Mouse (Mus musculus): Measurements from ENCODE around the gene Plxna4. TPM values are rescaled to one million over a fixed set of nuclear protein-coding genes. Genes with fewer than 3 reads are reported as not detected.
"Not testable (repeated sequence)": the region's sequence is repeated elsewhere in the genome, so short reads cannot be mapped to it uniquely, and the experiment has no call there.

Plxna4 gene
- total RNA-seq, 2 experiments from 2014 or later: 14.5 to 16.0 TPM

- no peak for DNase-seq
- intact Hi-C loops (cut with DNase I): no loop called here
Observed at GRCm38 (mm10) chr6:32569919-32570318, 18.1 kb downstream of the Plxna4 start.

GRCm38 (mm10) chr6:32546915-32547314, 41.1 kb downstream of the Plxna4 start:
- intact Hi-C loops (cut with DNase I): no loop called here
- DNase-seq: no peak

- intact Hi-C loops (cut with DNase I): no loop called here
- DNase-seq: no peak
Observed at GRCm38 (mm10) chr6:32544021-32544420, 44.0 kb downstream of the Plxna4 start.

DNA sequence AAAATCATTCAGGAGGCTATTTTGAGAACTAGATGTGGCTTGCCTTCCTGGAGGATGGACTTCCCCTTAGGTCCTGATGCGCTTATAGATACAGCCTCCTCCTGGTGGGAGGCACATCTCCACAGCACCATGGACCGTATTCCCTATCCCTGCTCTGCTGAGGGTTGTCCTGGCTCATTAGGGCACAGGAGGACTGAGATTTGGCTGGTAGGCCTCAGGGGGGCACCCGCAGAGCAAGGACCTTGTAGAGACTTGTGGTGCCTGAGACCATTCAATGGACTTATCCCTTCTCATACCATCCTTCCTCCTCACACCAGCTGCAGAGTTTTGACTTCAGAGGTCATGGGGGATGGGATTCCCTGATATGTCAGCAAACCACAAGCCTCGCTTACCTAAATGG, 47.8 kb downstream of the Plxna4 start:
- no peak for DNase-seq
- intact Hi-C loops (cut with DNase I): no loop called here

- DNase-seq: no peak
- intact Hi-C loops (cut with DNase I): no loop called here
Observed at GRCm38 (mm10) chr6:32533962-32534740, 53.8 kb downstream of the Plxna4 start.

DNA sequence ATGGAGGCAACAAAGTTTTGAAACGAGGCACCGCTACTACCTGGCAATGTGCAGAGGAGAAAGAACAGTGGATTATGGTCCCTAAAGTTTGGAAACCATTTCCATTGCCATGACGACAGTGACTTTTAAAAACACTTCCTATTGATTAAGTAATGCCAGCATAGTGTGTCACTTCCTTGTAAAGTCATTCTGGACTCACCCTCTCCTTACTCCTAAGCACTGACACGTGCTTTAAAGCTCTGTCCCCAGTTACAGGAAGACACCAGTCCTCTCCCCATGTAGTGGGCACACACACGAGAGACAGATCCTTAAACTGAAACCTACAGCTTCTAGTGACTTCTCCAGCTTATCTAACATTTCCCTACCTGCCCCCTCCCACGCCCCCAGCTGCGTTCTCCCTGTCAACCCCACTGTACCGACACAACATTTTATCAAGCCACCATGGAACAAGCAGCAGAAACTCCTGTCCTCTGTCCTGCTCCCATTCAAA, 59.9 kb downstream of the Plxna4 start:
- DNase-seq: no peak
- intact Hi-C loops (cut with DNase I): no loop called here

DNA sequence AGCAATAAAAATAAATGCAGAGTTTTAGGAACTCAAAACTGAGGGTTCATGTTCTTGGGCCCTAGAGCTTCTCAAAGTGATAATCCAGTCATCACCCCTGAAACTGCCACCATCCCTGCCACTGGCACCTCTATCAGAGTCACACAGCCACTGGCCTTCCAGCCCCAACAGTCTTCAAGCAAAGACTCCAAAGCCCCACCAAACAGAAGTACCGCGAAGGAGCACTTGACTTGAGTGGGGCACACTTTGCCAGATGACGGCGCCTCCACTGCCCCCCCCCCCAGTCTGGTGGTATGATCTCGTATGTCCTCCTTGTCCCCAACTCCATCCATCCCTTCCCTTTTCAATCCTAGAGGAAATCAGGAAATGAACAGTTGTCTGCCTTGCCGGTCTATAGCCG, 60.5 kb downstream of the Plxna4 start:
- intact Hi-C loops (cut with DNase I): no loop called here
- no peak for DNase-seq

DNA sequence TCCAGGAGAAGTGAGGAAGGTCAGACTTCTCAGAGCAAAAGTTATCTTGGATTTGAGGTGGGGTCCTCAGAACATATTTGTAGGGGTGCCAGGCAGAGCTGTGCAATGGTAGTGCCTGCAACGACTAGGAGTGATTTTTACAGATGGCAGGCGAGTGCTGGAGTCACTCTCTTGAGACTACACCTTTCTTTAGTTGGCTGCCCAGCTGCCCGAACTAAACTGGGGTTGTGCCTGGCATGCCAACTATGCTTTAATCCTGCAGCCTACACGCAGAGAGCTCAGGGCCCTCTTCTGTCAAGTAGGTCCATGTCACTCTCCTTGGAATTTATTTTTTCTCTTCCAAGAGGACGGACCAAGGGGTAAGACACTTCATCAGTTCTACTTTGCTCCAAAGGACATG, 61.2 kb downstream of the Plxna4 start:
- intact Hi-C loops (cut with DNase I): no loop called here
- DNase-seq: no peak

GRCm38 (mm10) chr6:32520097-32520496, 67.9 kb downstream of the Plxna4 start:
- intact Hi-C loops (cut with DNase I): no loop called here
- DNase-seq: peak; percentile 54 to 69

GRCm38 (mm10) chr6:32518617-32519016, 69.4 kb downstream of the Plxna4 start:
- intact Hi-C loops (cut with DNase I): loop anchor here (2.0 kb wide), 1 partner anchor 68 kb away; no protein-coding TSS in a partner anchor
- no peak for DNase-seq

DNA sequence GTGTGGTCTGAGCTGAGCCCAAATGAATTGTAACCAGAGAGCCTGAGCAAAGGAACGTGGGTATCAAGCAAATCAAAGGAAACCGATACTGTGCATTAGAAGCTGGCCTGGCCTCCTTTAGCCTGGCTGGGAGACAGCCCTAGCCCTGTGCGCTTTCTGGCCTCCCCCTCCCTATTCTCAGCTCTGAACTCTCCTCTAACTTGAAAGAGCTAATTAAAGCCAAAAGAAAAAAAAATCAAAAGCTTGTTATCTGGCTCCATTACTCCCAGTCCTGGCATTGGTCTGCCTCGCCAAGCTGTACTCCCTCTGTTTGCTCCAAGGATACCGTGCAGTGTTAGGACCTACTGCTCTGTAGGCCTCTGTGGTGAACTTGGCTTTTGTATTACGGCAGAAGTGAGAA, 73.9 kb downstream of the Plxna4 start:
- intact Hi-C loops (cut with DNase I): no loop called here
- DNase-seq: no peak

DNA sequence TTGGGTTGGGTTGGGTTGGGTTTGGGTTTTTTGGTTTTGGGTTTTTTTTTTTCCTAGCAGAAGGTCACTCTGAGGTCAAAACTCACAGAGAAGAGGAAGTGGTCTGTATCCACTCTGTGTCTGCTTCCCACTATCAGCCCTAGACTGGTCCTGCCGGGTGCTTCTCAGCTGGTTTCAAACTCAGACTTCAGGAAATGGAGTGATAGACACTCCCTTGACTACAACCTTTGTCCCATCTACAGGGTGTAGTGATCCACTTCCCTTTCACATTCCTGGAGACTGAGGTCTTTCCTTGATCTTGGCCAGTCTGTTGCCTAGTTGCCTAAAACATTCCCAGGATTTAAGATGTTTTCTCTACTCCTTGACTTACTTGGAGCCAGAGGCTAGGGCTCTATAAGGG, 76.0 kb downstream of the Plxna4 start:
- no peak for DNase-seq
- intact Hi-C loops (cut with DNase I): no loop called here

- DNase-seq: peak; percentile 47 to 48
- intact Hi-C loops (cut with DNase I): no loop called here
Observed at GRCm38 (mm10) chr6:32510924-32511323, 77.1 kb downstream of the Plxna4 start.

- intact Hi-C loops (cut with DNase I): no loop called here
Observed at GRCm38 (mm10) chr6:32510491-32510890, 77.5 kb downstream of the Plxna4 start.

DNA sequence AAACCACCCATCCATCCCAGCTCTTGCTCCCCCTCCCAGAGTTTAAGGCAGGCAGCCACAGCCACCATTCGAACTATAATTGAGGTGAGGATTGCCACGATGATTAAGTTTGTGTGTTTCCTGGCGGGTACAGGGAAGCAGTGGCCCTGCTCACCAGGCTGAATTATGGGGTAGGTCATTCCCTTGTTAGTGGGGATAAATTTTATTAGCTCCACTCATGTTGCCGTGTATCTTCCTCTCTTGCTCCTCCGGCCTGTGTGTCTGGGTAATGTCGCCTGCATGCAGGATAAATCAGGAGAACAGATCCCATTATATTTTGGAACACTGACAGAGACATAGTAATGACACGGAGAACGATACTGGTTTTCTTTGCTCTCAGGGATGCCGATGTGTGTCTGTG, 78.9 kb downstream of the Plxna4 start:
- intact Hi-C loops (cut with DNase I): no loop called here
- no peak for DNase-seq

More at GRCm38 (mm10) chr6:32510491-32510890, 77.5 kb downstream of the Plxna4 start:
- DNase-seq: no peak

- no peak for DNase-seq
- intact Hi-C loops (cut with DNase I): no loop called here
Observed at GRCm38 (mm10) chr6:32504963-32505362, 83.0 kb downstream of the Plxna4 start.

DNA sequence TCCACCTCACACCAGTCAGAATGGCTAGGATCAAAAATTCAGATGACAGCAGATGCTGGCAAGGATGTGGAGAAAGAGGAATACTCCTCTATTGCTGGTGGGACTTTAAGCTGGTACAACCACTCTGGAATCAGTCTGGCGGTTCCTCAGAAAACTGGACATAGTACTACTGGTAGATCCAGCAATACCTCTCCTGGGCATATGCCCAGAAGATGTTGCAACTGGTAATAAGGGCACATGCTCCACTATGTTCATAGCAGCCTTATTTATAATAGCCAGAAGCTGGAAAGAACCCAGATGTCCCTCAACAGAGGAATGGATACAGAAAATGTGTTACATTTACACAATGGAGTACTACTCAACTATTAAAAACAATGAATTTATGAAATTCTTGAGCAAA, 86.8 kb downstream of the Plxna4 start:
- DNase-seq; intact Hi-C loops (cut with DNase I): not testable (repeated sequence)

- DNase-seq: peak in 1 of 2 experiments; percentile 48
Observed at GRCm38 (mm10) chr6:32498106-32498505, 89.9 kb downstream of the Plxna4 start.

DNA sequence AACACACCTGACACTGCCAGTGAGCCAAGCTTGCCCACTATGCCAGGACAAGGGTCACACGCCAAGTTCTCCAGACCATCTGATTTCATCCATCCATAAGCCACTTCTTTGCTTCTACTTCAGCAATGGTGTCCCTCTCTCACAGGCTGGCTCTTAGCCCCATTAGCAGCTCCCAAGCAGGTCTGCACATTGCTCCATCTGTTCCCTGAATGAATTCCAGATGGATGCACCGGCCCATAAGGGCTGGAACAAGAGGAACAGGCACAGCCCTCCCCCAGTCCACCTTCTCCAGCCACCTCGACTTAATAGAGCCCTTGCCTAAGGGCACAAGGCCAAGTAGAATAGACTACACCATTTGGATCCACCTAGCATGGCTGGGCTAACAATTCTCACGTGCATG, 91.9 kb downstream of the Plxna4 start:
- intact Hi-C loops (cut with DNase I): no loop called here
- no peak for DNase-seq

More at GRCm38 (mm10) chr6:32498106-32498505, 89.9 kb downstream of the Plxna4 start:
- intact Hi-C loops (cut with DNase I): no loop called here

- no peak for DNase-seq
- intact Hi-C loops (cut with DNase I): no loop called here
Observed at GRCm38 (mm10) chr6:32495532-32495931, 92.5 kb downstream of the Plxna4 start.

DNA sequence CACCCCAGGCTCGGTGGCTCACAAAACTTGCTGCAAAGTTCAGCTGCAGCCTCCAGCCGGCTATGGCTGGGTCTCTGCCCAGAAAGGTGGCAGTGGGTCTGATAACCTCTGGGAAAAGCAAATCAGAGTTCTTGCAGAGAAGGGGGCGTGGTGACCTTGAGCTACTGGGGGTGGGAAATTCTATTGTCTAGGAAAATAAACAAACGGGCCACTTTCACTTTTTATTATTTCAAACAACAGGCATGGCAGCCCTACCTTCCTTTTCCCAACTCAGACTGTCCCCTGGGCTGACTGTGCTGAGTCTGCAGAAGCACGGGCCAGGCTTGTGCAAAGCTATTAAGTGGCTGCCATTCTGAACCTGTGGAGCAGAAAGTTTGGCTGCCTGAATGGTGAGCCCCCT, 94.4 kb downstream of the Plxna4 start:
- intact Hi-C loops (cut with DNase I): no loop called here
- peak; percentile 37 to 65 for DNase-seq

- intact Hi-C loops (cut with DNase I): no loop called here
- no peak for DNase-seq
Observed at GRCm38 (mm10) chr6:32487121-32487520, 100.9 kb downstream of the Plxna4 start.
